Comparison of ENCODE assay signal across 16 mouse cellular contexts in the genomic region with DNA sequence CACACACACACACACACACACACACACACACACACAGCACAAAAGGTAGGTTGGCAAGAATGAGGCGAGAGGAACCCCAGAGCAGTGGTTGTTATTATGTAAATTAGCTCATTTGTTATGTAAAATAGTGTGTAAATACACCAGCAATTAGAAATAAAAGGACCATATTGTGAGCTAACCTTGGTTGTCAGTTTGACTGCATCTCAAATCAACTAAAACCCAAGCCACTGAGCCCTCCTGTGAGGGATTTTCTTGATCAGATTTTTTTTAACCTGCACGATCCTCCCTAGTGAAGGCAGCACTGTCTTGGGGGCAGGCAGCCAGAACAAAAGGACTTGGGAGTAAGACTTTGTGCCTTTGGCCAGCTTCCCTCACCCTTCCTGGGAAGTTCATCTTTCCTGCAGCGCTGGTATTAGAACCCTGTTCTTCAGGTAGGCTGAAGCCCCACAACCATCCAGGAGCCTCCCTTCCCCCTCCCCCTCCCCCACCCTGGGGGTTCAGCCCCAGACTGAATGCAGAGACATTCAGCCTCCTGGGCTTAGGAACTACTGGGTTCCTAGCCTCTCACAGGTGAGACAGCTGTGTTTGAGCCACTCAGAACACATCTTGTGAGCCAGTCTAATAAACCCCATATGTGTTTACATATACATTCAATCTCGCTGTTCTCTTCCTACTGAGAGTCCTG.
DNase-seq lines count a peak whose midpoint lies in the region; ATAC-seq lines count a peak whose summit lies in the region.
"Had no signal": no experiment of that assay in that cellular context is flagged by ENCODE, and none has a peak within 500 bp of the region (broad histone marks: within the 10 kb centered on the region; RNA-seq: fewer than 3 reads in every experiment).

No protein-coding gene starts in this region.

- H3K4me3 ChIP-seq in forebrain, embryonic 13.5 days: no peak overlapping the region
- no peak overlapping the region for H3K4me3 ChIP-seq in midbrain, embryonic 15.5 days
- H3K4me3 ChIP-seq: intestine, embryonic 15.5 days; myocyte had no signal

- peaks cover 11% of the 10 kb centered on the region for H3K4me1 ChIP-seq in forebrain, embryonic 13.5 days
- peaks cover 8% of the 10 kb centered on the region for H3K4me1 ChIP-seq in midbrain, embryonic 15.5 days
- H3K4me1 ChIP-seq: intestine, embryonic 15.5 days had no signal

- H3K9ac ChIP-seq in forebrain, embryonic 13.5 days: no peak overlapping the region
- H3K9ac ChIP-seq in midbrain, embryonic 15.5 days: no peak overlapping the region
- H3K9ac ChIP-seq: intestine, embryonic 15.5 days had no signal

- no peak overlapping the region for H3K4me2 ChIP-seq in forebrain, embryonic 13.5 days
- H3K4me2 ChIP-seq in midbrain, embryonic 15.5 days: no peak overlapping the region
- H3K4me2 ChIP-seq: intestine, embryonic 15.5 days had no signal

- 0 out of 2 replicates have a peak overlapping the region, but pooled peaks have one; percentile 28 for H3K27ac ChIP-seq in forebrain, embryonic 13.5 days
- H3K27ac ChIP-seq in midbrain, embryonic 15.5 days: 0 out of 2 replicates have a peak overlapping the region, but pooled peaks have one; percentile 20
- H3K27ac ChIP-seq: intestine, embryonic 15.5 days had no signal

- H3K36me3 ChIP-seq in forebrain, embryonic 13.5 days (ENCODE audit: poor library complexity, severe bottlenecking): no peaks in the 10 kb centered on the region
- H3K36me3 ChIP-seq in midbrain, embryonic 15.5 days (replicated peaks): no peaks in the 10 kb centered on the region
- H3K36me3 ChIP-seq: intestine, embryonic 15.5 days had no signal

- H3K27me3 ChIP-seq in forebrain, embryonic 13.5 days: 0 out of 2 replicates have a peak, but pooled peaks cover 3% of the 10 kb centered on the region
- no peaks in the 10 kb centered on the region for H3K27me3 ChIP-seq in midbrain, embryonic 15.5 days (replicated peaks)
- H3K27me3 ChIP-seq: intestine, embryonic 15.5 days had no signal

- DNase-seq in kidney, adult 9 months: peak; percentile 22
- DNase-seq in kidney, adult 18-20 months: no peak
- peak; percentile 92 for DNase-seq in R1 (ENCODE audit: low read depth, low spot score)
- DNase-seq in frontal cortex, postnatal 25 days (ENCODE audit: low spot score in 2 of 2): no peak
- no peak for DNase-seq in gastrocnemius, postnatal 25 days
- DNase-seq: adrenal gland, postnatal 36 days; cerebellum, postnatal 10 days; heart, postnatal 14 days; kidney, postnatal 10 days; liver; lung, adult 18-20 months; thymus, adult 18-20 months had no signal

- H3K9me3 ChIP-seq in forebrain, embryonic 13.5 days (replicated peaks): peaks cover 12% of the 10 kb centered on the region
- H3K9me3 ChIP-seq in midbrain, embryonic 15.5 days: no peaks in the 10 kb centered on the region
- H3K9me3 ChIP-seq: intestine, embryonic 15.5 days had no signal

- ATAC-seq in forebrain, embryonic 13.5 days: peak; percentile 68; the same call in 1 of the 2 replicates
- peak; percentile 30; the same call in 1 of the 2 replicates for ATAC-seq in midbrain, embryonic 15.5 days (replicated peaks)
- ATAC-seq: intestine, embryonic 15.5 days had no signal

- 24% methylated on average over 4 of the region's 4 CpGs for WGBS in forebrain, embryonic 13.5 days
- WGBS in midbrain, embryonic 15.5 days: 26% methylated on average over 4 of the region's 4 CpGs

Comparison
In these comparisons a context has a peak if more than half of its experiments do, and no peak if none do; other contexts are left out.
1. DNase-seq: peak in kidney, adult 9 months (single experiment) and R1 (single experiment); none in kidney, adult 18-20 months (single experiment), frontal cortex, postnatal 25 days (0 of 2) and gastrocnemius, postnatal 25 days (single experiment).